Mouse (Mus musculus): ENCODE data around the gene Slco3a1.
"Not testable (repeated sequence)": the region's sequence is repeated elsewhere in the genome, so short reads cannot be mapped to it uniquely, and the experiment has no call there.

Gene Slco3a1

GRCm38 (mm10) chr7:74427135-74427534 is 127.4 kb downstream of the Slco3a1 start:
- no peak for DNase-seq (ENCODE audit: low read depth)

DNA sequence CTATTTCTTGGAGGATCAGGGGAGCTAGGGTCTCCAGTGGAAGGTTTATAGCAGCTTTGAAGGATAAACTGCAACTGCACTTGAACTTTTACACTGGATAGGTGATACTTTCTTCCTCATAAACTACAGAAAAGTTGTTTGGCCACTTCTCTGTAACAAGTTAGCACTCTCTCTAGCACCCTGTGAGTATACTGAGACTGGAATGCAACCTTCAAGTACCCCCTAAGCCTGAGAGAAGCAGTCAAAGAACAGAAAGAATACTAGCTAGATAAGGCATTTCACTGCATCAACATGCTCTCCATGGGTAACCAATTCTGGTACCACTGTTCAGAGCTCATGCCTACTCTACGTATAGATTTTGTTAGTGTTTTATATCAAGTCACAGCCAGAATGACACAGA is 128.6 kb downstream of the Slco3a1 start:
- no peak for DNase-seq (ENCODE audit: low read depth)

- DNase-seq (ENCODE audit: low read depth): no peak
These were observed 130.4 kb downstream of the Slco3a1 start for GRCm38 (mm10) chr7:74423928-74424850.

GRCm38 (mm10) chr7:74423316-74423715 is 131.3 kb downstream of the Slco3a1 start:
- no peak for DNase-seq (ENCODE audit: low read depth)

GRCm38 (mm10) chr7:74422731-74423130 is 131.8 kb downstream of the Slco3a1 start:
- no peak for DNase-seq (ENCODE audit: low read depth)

DNA sequence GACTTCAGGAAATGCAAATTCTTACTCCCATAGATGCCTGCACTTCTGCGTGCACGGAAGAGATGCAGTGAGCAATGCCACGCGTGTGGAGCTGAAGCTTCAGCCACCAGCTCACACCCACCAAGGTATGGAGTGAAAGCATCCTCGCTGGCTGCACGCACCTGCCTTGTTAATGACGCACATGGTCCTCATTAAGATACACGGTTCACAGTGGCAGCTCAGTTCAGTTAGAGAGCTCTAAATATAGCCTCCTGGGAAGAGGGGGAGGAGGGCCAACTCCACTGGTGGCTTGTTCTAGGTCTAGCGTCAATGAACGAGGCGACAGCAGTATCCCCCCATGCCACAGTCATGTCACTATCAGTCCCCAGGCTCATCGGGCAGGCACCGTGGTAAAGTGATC is 132.6 kb downstream of the Slco3a1 start:
- no peak for DNase-seq (ENCODE audit: low read depth)

GRCm38 (mm10) chr7:74421591-74421990 is 133.0 kb downstream of the Slco3a1 start:
- no peak for DNase-seq (ENCODE audit: low read depth)

GRCm38 (mm10) chr7:74419706-74420105 is 134.9 kb downstream of the Slco3a1 start:
- no peak for DNase-seq (ENCODE audit: low read depth)

DNA sequence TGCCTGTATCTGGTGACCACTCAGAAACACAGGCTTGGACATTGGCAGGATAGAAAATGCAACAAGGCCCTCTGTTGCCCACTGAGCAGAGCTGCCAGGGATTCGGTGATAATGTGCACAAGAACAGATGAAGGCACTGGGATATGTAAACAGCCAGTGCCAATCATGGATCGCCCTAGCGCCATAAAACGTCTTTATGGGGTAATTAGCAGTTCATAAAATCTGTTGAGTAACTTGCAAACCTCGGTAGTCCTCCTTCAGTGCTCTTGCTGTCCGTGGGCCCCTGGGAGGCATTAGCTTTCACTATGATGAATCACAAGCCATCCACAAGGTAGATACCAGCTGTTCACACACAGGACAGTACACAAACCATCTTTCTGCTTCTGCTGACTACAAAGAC is 137.6 kb downstream of the Slco3a1 start:
- no peak for DNase-seq (ENCODE audit: low read depth)

DNA sequence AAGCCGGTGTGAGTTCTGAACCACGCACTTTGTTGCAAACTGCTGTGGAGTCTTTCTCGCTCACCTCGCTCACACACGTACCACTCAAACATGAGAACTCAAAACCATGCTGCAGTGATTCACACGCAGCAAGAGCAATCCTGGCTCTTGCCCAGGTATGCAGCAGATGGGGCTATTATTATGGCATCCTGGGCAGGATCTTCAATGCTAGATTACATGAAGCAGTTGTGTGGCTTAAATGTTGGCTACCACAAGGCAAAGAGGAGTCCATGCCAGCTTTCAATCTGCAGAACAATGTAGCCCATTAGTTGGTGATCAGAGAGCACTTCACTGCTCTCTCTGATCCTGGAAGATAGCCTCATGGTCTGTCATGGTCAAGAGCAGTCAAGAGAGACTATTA is 139.3 kb downstream of the Slco3a1 start:
- DNase-seq (ENCODE audit: low read depth): no peak

DNA sequence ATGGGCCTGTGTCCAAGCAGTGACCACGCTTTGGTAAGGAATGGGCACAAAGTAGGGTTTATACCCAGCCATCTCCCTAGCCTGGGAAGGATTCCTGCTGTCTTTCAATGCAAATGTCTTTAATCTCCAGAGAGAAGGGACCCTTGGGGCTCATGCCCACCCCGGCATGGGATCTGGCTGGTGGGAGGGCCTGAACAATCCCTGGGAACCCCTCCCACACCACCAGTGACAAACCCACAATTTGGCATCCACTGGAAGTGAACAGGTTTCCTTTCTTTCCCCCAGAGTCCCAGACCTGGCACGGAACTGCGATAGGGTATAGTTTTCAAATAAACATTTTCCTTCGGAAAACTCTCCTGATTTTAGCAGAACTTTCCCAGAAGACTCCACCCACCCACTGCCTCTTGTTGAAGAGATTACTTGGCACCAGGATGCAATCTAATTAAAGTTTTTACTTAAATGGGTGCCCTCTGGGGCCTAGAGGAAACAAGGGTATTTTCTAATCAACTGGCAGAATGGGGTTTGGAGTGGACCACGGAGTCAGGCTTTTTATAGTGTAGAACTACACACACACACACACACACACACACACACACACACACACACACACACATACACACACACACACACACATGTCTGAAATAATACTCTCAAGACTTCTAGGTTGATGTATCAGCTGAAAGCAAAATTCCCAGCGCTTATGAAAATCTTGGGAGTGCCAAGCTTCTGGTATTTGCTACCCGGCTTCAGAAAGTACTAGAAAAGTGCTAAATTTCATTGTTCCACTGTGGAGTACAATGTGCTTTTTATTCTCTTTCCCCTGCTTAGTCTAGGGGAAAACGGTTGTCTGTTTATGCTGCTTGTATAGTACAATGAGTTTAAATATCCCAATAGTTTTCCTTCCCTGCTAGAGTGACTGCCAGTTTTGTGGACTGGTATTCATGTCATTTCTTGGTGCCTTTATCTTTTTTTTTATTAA is 140.6 kb downstream of the Slco3a1 start:
- DNase-seq (ENCODE audit: low read depth): peak; percentile 51

GRCm38 (mm10) chr7:74408601-74409323 is 145.8 kb downstream of the Slco3a1 start:
- peak; percentile 98 for DNase-seq (ENCODE audit: low read depth)

DNA sequence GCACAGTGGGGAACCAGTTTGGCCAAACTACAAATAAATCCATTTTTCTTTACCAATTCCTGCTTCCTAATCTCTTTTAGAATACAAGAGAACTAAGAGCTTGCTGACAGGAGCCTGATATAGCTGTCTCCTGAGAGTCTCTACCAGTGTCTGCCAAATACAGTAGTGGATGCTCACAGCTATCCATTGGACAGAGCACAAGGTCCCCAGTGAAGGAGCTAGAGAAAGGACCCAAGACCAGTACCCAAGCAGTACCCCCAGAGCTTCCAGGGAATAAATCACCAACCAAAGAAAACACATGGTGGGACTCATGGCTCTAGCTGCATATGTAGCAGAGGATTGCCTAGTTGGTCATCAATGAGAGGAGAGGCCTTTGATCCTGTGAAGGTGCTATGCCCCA is 146.7 kb downstream of the Slco3a1 start:
- not testable (repeated sequence) for DNase-seq (ENCODE audit: low read depth)

- no peak for DNase-seq (ENCODE audit: low read depth)
These were observed 154.9 kb downstream of the Slco3a1 start for GRCm38 (mm10) chr7:74399729-74400128.

GRCm38 (mm10) chr7:74399154-74399553 is 155.4 kb downstream of the Slco3a1 start:
- DNase-seq (ENCODE audit: low read depth): no peak

GRCm38 (mm10) chr7:74398326-74398725 is 156.3 kb downstream of the Slco3a1 start:
- no peak for DNase-seq (ENCODE audit: low read depth)

GRCm38 (mm10) chr7:74391451-74391873 is 163.1 kb downstream of the Slco3a1 start:
- no peak for DNase-seq (ENCODE audit: low read depth)

DNA sequence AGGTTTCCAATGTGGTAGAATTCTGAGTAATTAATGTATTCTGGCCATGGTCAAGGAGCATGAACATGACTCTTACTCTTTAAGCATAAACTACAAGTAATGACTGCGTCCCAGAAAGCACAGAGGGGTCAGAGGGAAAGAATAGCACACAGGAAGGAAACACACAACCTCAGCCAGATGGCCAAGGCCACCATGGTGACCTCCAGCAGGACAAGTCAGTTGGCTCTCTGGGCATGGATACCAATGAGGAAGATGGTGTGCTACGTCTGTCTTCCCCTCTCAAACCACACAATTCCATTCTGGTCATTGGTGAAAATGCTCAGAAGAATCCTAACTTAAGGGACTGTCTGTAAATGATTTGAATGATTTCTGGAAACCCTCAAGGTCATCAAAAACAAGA is 165.0 kb downstream of the Slco3a1 start:
- no peak for DNase-seq (ENCODE audit: low read depth)

DNA sequence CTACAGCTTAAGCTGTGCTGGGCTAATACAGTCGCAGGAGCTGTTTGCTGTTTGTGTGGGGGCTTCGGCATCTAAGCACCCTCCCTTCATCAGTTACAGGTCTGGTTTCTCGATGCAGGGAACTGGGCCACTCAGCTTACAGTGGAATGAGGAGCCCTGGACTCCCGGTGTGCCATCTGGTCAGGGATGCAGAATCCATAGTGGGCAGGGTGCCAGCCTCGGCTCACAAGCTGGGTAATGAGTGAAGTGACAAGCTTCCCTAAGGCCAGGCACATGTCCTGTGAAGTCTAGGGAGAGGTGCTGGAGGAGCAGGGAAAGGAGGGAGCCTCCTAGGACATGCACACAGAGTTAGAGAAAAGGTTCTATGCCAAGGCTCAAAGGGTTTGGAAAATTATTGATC is 168.3 kb downstream of the Slco3a1 start:
- no peak for DNase-seq (ENCODE audit: low read depth)

DNA sequence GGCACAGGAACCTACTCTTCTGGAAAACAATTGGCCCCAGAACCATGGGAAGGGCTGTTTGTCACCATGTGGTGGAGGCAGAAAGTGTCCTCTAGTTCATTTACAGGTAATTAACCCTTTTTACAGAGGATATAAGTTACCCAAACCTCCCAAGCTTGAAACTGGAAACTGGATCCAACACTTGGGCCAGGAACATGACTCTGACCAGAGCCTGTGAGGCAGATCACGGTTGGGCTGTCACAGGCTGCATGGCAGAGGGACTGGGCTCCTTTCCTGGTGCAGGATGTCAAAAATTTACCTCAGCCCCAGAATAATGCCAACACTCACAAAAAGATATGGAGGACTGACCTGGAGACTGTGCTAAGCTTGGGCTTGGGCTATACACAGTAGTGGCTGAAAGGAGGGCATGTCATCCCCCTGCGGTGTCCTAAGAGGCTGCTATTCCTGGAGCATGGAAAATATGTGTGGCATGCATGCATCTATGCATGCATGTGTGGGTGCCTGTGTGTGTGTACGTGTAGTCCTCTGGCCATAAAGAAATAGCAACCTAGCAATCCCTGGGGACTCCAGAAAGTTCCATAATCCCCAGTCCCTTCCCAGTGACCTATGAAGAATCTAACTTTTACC is 171.4 kb downstream of the Slco3a1 start:
- no peak for DNase-seq (ENCODE audit: low read depth)

DNA sequence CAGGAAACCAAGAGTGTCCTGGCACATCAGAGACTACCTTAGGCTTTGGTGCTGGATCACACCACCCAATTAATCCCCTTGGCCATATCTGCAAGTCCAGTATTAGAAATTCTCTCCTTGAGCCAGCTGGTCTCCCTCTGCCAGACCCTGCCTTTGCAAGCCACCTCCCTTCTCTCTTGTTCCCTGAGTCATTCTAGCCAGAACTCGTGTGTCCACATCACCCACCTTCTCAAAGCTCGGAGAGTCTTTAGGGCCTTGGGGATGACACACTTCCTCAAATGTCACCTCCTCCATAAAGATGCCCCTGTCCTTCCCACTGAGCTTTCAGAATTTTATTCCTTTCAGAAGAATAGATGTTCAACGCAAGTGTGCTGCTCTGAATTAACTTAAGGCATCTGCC is 172.3 kb downstream of the Slco3a1 start:
- no peak for DNase-seq (ENCODE audit: low read depth)

DNA sequence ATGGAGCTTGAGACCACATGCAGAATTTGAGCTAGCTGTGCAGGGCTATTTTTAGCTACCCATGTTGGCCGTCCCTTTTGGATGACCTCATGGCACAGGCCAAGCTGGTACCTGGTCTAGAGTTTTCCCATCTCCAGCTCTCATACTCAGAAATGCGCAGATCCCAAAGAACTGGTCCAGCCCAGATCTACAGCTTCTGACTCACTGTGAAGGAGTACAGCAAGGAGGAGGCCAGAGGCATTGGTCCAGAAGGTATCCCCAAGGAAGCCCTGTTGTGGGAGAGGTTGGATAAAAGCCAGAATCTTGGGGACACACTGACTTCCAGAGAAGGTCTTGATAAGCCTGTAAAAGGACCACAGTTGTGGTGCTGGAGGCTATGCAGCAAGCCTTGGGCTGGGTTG is 172.7 kb downstream of the Slco3a1 start:
- DNase-seq (ENCODE audit: low read depth): peak; percentile 75

All from fibroblast of lung, adult 2 months (primary cell).